Mouse (Mus musculus): ENCODE results near the gene Smim20.

DNA sequence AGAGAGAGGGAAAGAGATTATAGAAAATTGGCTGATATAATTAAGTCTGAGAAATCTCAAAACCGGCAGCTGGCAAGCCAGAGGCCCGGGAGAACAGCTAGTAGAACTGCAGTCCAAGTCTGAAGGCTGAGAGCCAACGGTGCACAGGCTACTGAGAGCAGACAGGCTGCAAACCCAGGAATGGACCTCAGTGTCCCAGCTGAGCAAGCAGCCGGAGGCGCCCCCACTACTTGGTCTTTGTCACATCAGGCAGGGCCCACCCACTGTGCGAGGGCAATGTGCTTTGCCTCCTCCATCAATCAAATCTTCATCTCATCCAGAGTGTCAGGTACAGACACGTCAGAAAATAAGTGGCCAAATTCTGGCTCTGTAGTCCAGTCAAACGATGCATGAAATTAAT, 34.6 kb downstream of the Smim20 start:
- TF ChIP-seq CTCF (IDR thresholded peaks at IDR 0.05; ENCODE audit: extremely low read depth, insufficient read depth, insufficient read length, insufficient replicate concordance): no peak
- TF ChIP-seq POLR2A (IDR thresholded peaks at IDR 0.05; ENCODE audit: low read depth, low read length): no peak

Data from spleen, adult 2 months (tissue).